Mouse (Mus musculus) midbrain, embryonic 13.5 days (tissue): Measurements from ENCODE around the gene Ifngr2. TPM values are rescaled to one million over a fixed set of nuclear protein-coding genes. Genes with fewer than 3 reads are reported as not detected.

Experiments used
- ATAC-seq: fragments of 200-750 bp; cut with Nextera tagmentation; 2 replicates; pipeline ENCODE4 v1.8.0; 2017; ENCODE audit warnings: mild to moderate bottlenecking, moderate TSS enrichment, moderate library complexity
- H3K27ac ChIP-seq: fragments of 300-500 bp; sonication (generic); 2 replicates; pipeline ENCODE4 v1.5.1; 2015; ENCODE audit warnings: inconsistent platforms, mild to moderate bottlenecking, moderate library complexity
- H3K27me3 ChIP-seq: fragments of 300-500 bp; sonication (generic); 2 replicates; pipeline ENCODE4 v1.6.1; 2015; ENCODE audit warnings: mild to moderate bottlenecking, inconsistent platforms
- H3K36me3 ChIP-seq: fragments of 300-500 bp; sonication (generic); 2 replicates; pipeline ENCODE4 v1.6.1; 2015; ENCODE audit warnings: mild to moderate bottlenecking, inconsistent platforms
- H3K4me1 ChIP-seq: fragments of 300-500 bp; sonication (generic); replicated peaks from 2 replicates; pipeline ENCODE4 v1.6.1; 2015; ENCODE audit warnings: inconsistent platforms
- H3K4me2 ChIP-seq: fragments of 300-500 bp; sonication (generic); replicated peaks from 2 replicates; pipeline ENCODE4 v1.6.1; 2015; ENCODE audit warnings: moderate library complexity, mild to moderate bottlenecking, inconsistent platforms
- H3K4me3 ChIP-seq: fragments of 300-500 bp; sonication (generic); replicated peaks from 2 replicates; pipeline ENCODE4 v1.5.1; 2015; ENCODE audit warnings: mild to moderate bottlenecking, inconsistent platforms
- H3K9ac ChIP-seq: fragments of 300-500 bp; sonication (generic); replicated peaks from 2 replicates; pipeline ENCODE4 v1.6.1; 2015; ENCODE audit warnings: mild to moderate bottlenecking, inconsistent platforms
- H3K9me3 ChIP-seq: fragments of 300-500 bp; sonication (generic); 2 replicates; pipeline ENCODE4 v1.6.1; 2016; ENCODE audit warnings: mild to moderate bottlenecking, inconsistent platforms
- WGBS: fragments of 180-500 bp; shearing (Covaris S2); methylation state at CpG from one replicate; pipeline ENCODE4 v1.1.7; 2015; 5-methylcytosine and 5-hydroxymethylcytosine counted together
- polyA plus RNA-seq: library from polyadenylated mRNA; unstranded; fragments of >200 nt; fragmentation: Nextera tagmentation; extraction: Ambion mirVana; gene quantifications from 2 replicates; pipeline ENCODE4 v1.2.1, GENCODE M21; 2015

Ifngr2 gene
- polyA plus RNA-seq, 1 experiment from 2014 or later, result 63.5 TPM

GRCm38 (mm10) chr16:91538513-91538912, 8.4 kb upstream of the Ifngr2 start:
- H3K36me3 ChIP-seq, result no peaks in the 10 kb centered on the region

GRCm38 (mm10) chr16:91541573-91542081, 5.2 kb upstream of the Ifngr2 start:
- Histone ChIP-seq H3K27me3 (peaks cover 12% of the 10 kb centered on the region; the same call in 1 of the 2 replicates), H3K36me3 (no peaks in the 10 kb centered on the region), H3K4me1 (peaks cover 12% of the 10 kb centered on the region), H3K9ac (no peak overlapping the region), H3K4me2 (peak overlapping the region; percentile 40), H3K4me3 (peak overlapping the region; percentile 20; the same call in 1 of the 2 replicates), H3K27ac (no peak overlapping the region), H3K9me3 (no peaks in the 10 kb centered on the region)
- peak; percentile 31; the same call in 1 of the 2 replicates for ATAC-seq
- WGBS, result 34% methylated on average over 10 of the region's 10 CpGs

More at GRCm38 (mm10) chr16:91538513-91538912, 8.4 kb upstream of the Ifngr2 start:
- no peak overlapping the region for H3K4me3 ChIP-seq
- no peaks in the 10 kb centered on the region for H3K9me3 ChIP-seq
- peaks cover 10% of the 10 kb centered on the region for H3K4me1 ChIP-seq
- H3K27ac ChIP-seq, result no peak overlapping the region
- H3K27me3 ChIP-seq, result no peaks in the 10 kb centered on the region
- WGBS, result 76% methylated on average over 9 of the region's 9 CpGs
- H3K4me2 ChIP-seq, result no peak overlapping the region
- no peak overlapping the region for H3K9ac ChIP-seq
- no peak for ATAC-seq

- 93% methylated on average over 1 of the region's 1 CpGs for WGBS
- no peaks in the 10 kb centered on the region for H3K9me3 ChIP-seq
- no peak overlapping the region for H3K9ac ChIP-seq
- no peak overlapping the region for H3K4me2 ChIP-seq
- peaks cover 12% of the 10 kb centered on the region; the same call in 1 of the 2 replicates for H3K27me3 ChIP-seq
- no peak for ATAC-seq
- H3K4me3 ChIP-seq, result no peak overlapping the region
- no peak overlapping the region for H3K27ac ChIP-seq
- H3K36me3 ChIP-seq, result no peaks in the 10 kb centered on the region
- peaks cover 25% of the 10 kb centered on the region for H3K4me1 ChIP-seq
Measured at GRCm38 (mm10) chr16:91543619-91544018, 3.3 kb upstream of the Ifngr2 start.

GRCm38 (mm10) chr16:91545597-91546281, 1.1 kb upstream of the Ifngr2 start:
- ATAC-seq, result no peak

GRCm38 (mm10) chr16:91546391-91546835, 459 bp upstream of the Ifngr2 start:
- H3K27ac ChIP-seq, result 0 out of 2 replicates have a peak overlapping the region, but pooled peaks have one; percentile 9
- H3K9ac ChIP-seq, result peak overlapping the region; percentile 96
- WGBS, result 14% methylated on average over 14 of the region's 14 CpGs
- peaks cover 12% of the 10 kb centered on the region; the same call in 1 of the 2 replicates for H3K27me3 ChIP-seq
- H3K4me3 ChIP-seq, result peak overlapping the region; percentile 90
- peaks cover 40% of the 10 kb centered on the region for H3K4me1 ChIP-seq
- H3K4me2 ChIP-seq, result peak overlapping the region; percentile 87
- H3K9me3 ChIP-seq, result no peaks in the 10 kb centered on the region
- H3K36me3 ChIP-seq, result no peaks in the 10 kb centered on the region
- peak; percentile 72 for ATAC-seq

More at GRCm38 (mm10) chr16:91545597-91546281, 1.1 kb upstream of the Ifngr2 start:
- 74% methylated on average over 10 of the region's 10 CpGs for WGBS
- Histone ChIP-seq H3K27me3 (peaks cover 12% of the 10 kb centered on the region; the same call in 1 of the 2 replicates), H3K4me1 (peaks cover 39% of the 10 kb centered on the region), H3K4me2 (peak overlapping the region; percentile 87), H3K27ac (no peak overlapping the region), H3K4me3 (0 out of 2 replicates have a peak overlapping the region, but pooled peaks have one; percentile 90), H3K9me3 (no peaks in the 10 kb centered on the region), H3K9ac (no peak overlapping the region), H3K36me3 (no peaks in the 10 kb centered on the region)

- ATAC-seq, result no peak
- Histone ChIP-seq H3K27me3 (peaks cover 12% of the 10 kb centered on the region; the same call in 1 of the 2 replicates), H3K4me3 (peak overlapping the region; percentile 90), H3K27ac (no peak overlapping the region), H3K9ac (peak overlapping the region; percentile 96), H3K4me2 (peak overlapping the region; percentile 87), H3K9me3 (no peaks in the 10 kb centered on the region), H3K4me1 (peaks cover 35% of the 10 kb centered on the region), H3K36me3 (no peaks in the 10 kb centered on the region)
- 66% methylated on average over 5 of the region's 5 CpGs for WGBS
Measured at GRCm38 (mm10) chr16:91547974-91548373, 1.1 kb downstream of the Ifngr2 start.

GRCm38 (mm10) chr16:91548586-91548985, 1.7 kb downstream of the Ifngr2 start:
- ATAC-seq, result no peak
- Histone ChIP-seq H3K9ac (0 out of 2 replicates have a peak overlapping the region, but pooled peaks have one; percentile 24), H3K36me3 (no peaks in the 10 kb centered on the region), H3K9me3 (no peaks in the 10 kb centered on the region), H3K4me3 (peak overlapping the region; percentile 18), H3K4me1 (peaks cover 40% of the 10 kb centered on the region), H3K4me2 (peak overlapping the region; percentile 87), H3K27ac (no peak overlapping the region), H3K27me3 (peaks cover 12% of the 10 kb centered on the region; the same call in 1 of the 2 replicates)
- 52% methylated on average over 5 of the region's 5 CpGs for WGBS

- H3K4me1 ChIP-seq, result peaks cover 43% of the 10 kb centered on the region
- 0 out of 2 replicates have a peak overlapping the region, but pooled peaks have one; percentile 24 for H3K9ac ChIP-seq
- H3K36me3 ChIP-seq, result no peaks in the 10 kb centered on the region
- 72% methylated on average over 2 of the region's 2 CpGs for WGBS
- peaks cover 12% of the 10 kb centered on the region; the same call in 1 of the 2 replicates for H3K27me3 ChIP-seq
- peak overlapping the region; percentile 87 for H3K4me2 ChIP-seq
- H3K4me3 ChIP-seq, result peak overlapping the region; percentile 18
- H3K27ac ChIP-seq, result no peak overlapping the region
- no peak for ATAC-seq
- H3K9me3 ChIP-seq, result no peaks in the 10 kb centered on the region
Measured at GRCm38 (mm10) chr16:91548996-91549395, 2.1 kb downstream of the Ifngr2 start.

- Histone ChIP-seq H3K4me1 (peaks cover 43% of the 10 kb centered on the region), H3K4me2 (no peak overlapping the region), H3K27me3 (peaks cover 12% of the 10 kb centered on the region; the same call in 1 of the 2 replicates), H3K36me3 (no peaks in the 10 kb centered on the region), H3K4me3 (no peak overlapping the region), H3K9me3 (no peaks in the 10 kb centered on the region), H3K27ac (no peak overlapping the region), H3K9ac (no peak overlapping the region)
- ATAC-seq, result no peak
- WGBS, result 57% methylated on average over 5 of the region's 5 CpGs
Measured at GRCm38 (mm10) chr16:91549616-91550015, 2.7 kb downstream of the Ifngr2 start.

GRCm38 (mm10) chr16:91551081-91551524, 4.2 kb downstream of the Ifngr2 start:
- WGBS, result 75% methylated on average over 10 of the region's 10 CpGs
- no peak overlapping the region for H3K9ac ChIP-seq
- no peaks in the 10 kb centered on the region for H3K9me3 ChIP-seq
- no peak overlapping the region for H3K4me3 ChIP-seq
- peaks cover 43% of the 10 kb centered on the region for H3K4me1 ChIP-seq
- H3K36me3 ChIP-seq, result peaks cover 14% of the 10 kb centered on the region
- peaks cover 3% of the 10 kb centered on the region; the same call in 1 of the 2 replicates for H3K27me3 ChIP-seq
- ATAC-seq, result no peak
- no peak overlapping the region for H3K4me2 ChIP-seq
- no peak overlapping the region for H3K27ac ChIP-seq

- 58% methylated on average over 9 of the region's 9 CpGs for WGBS
- no peak for ATAC-seq
- H3K4me3 ChIP-seq, result no peak overlapping the region
Measured at GRCm38 (mm10) chr16:91552072-91552471, 5.2 kb downstream of the Ifngr2 start.

GRCm38 (mm10) chr16:91553625-91554024, 6.8 kb downstream of the Ifngr2 start:
- Histone ChIP-seq H3K9ac (0 out of 2 replicates have a peak overlapping the region, but pooled peaks have one; percentile 23), H3K4me1 (peaks cover 28% of the 10 kb centered on the region), H3K27ac (no peak overlapping the region), H3K36me3 (peaks cover 26% of the 10 kb centered on the region), H3K4me2 (no peak overlapping the region), H3K4me3 (no peak overlapping the region), H3K9me3 (no peaks in the 10 kb centered on the region), H3K27me3 (no peaks in the 10 kb centered on the region)
- 70% methylated on average over 12 of the region's 12 CpGs for WGBS
- no peak for ATAC-seq

More at GRCm38 (mm10) chr16:91552072-91552471, 5.2 kb downstream of the Ifngr2 start:
- peaks cover 41% of the 10 kb centered on the region for H3K4me1 ChIP-seq
- H3K9me3 ChIP-seq, result no peaks in the 10 kb centered on the region
- H3K4me2 ChIP-seq, result no peak overlapping the region
- H3K36me3 ChIP-seq, result peaks cover 15% of the 10 kb centered on the region
- no peaks in the 10 kb centered on the region for H3K27me3 ChIP-seq
- no peak overlapping the region for H3K9ac ChIP-seq
- no peak overlapping the region for H3K27ac ChIP-seq
